ENCODE assay signal across 8 mouse cellular contexts in genomic region chr2:167776251-167777168, GRCm38 (mm10).
DNase-seq lines count a peak whose midpoint lies in the region; ATAC-seq and TF ChIP-seq lines count a peak whose summit lies in the region.

No protein-coding gene starts in this region.

- H3K4me2 ChIP-seq in forebrain, embryonic 16.5 days (ENCODE audit: low read length) = no peak overlapping the region
- 0 out of 2 replicates have a peak overlapping the region, but pooled peaks have one; percentile 75 for H3K4me2 ChIP-seq in forebrain, postnatal 0 days (ENCODE audit: low read depth)
- peak overlapping the region; percentile 59 for H3K4me2 ChIP-seq in lung, embryonic 15.5 days

- H3K4me3 ChIP-seq in forebrain, embryonic 10.5 days = peak overlapping the region; percentile 76
- H3K4me3 ChIP-seq in forebrain, embryonic 16.5 days (replicated peaks; ENCODE audit: low read length) = no peak overlapping the region
- no peak overlapping the region for H3K4me3 ChIP-seq in forebrain, postnatal 0 days (ENCODE audit: low read depth, low read length)
- no peak overlapping the region for H3K4me3 ChIP-seq in lung, embryonic 15.5 days

- no peak for DNase-seq in forebrain, embryonic 10.5 days (ENCODE audit: extremely low spot score, low spot score)
- peak; percentile 40 to 51 for DNase-seq in B cell, adult 2 months
- no peak for DNase-seq in forebrain, postnatal 0 days
- DNase-seq in retina, embryonic 14.5 days (ENCODE audit: low spot score) = no peak
- DNase-seq in cerebellum, adult 9-10 months = no peak
- DNase-seq in thymus, adult 18-20 months = no peak

- H3K27me3 ChIP-seq in forebrain, embryonic 10.5 days (ENCODE audit: poor library complexity, severe bottlenecking) = 0 out of 2 replicates have a peak, but pooled peaks cover 14% of the 10 kb centered on the region
- H3K27me3 ChIP-seq in forebrain, embryonic 16.5 days (replicated peaks; ENCODE audit: control insufficient read depth, insufficient read depth, low read length) = no peaks in the 10 kb centered on the region
- H3K27me3 ChIP-seq in forebrain, postnatal 0 days (ENCODE audit: insufficient read depth, low read length) = no peaks in the 10 kb centered on the region
- H3K27me3 ChIP-seq in lung, embryonic 15.5 days = no peaks in the 10 kb centered on the region

- ATAC-seq in forebrain, embryonic 16.5 days = no peak
- no peak for ATAC-seq in forebrain, postnatal 0 days
- no peak for ATAC-seq in lung, embryonic 15.5 days (ENCODE audit: borderline replicate concordance, extremely low read depth, low FRiP score, low TSS enrichment)

- 63% methylated on average over 24 of the region's 24 CpGs for WGBS in forebrain, embryonic 10.5 days
- 69% methylated on average over 24 of the region's 24 CpGs for whole genome bisulfite sequencing in forebrain, embryonic 16.5 days
- WGBS in forebrain, postnatal 0 days = 67% methylated on average over 24 of the region's 24 CpGs
- 74% methylated on average over 24 of the region's 24 CpGs for WGBS in lung, embryonic 15.5 days

- H3K4me1 ChIP-seq in forebrain, embryonic 10.5 days = peaks cover 53% of the 10 kb centered on the region
- peaks cover 13% of the 10 kb centered on the region for H3K4me1 ChIP-seq in forebrain, embryonic 16.5 days (replicated peaks; ENCODE audit: control insufficient read depth, insufficient read depth, low read length)
- H3K4me1 ChIP-seq in forebrain, postnatal 0 days (ENCODE audit: insufficient read depth) = no peaks in the 10 kb centered on the region; the same call in 1 of the 2 replicates
- peaks cover 73% of the 10 kb centered on the region for H3K4me1 ChIP-seq in lung, embryonic 15.5 days

- H3K27ac ChIP-seq in forebrain, embryonic 10.5 days = peak overlapping the region; percentile 94
- H3K27ac ChIP-seq in forebrain, embryonic 16.5 days (ENCODE audit: low read length) = no peak overlapping the region
- H3K27ac ChIP-seq in forebrain, postnatal 0 days (ENCODE audit: low read depth, low read length) = no peak overlapping the region
- peak overlapping the region; percentile 93 for H3K27ac ChIP-seq in lung, embryonic 15.5 days

- no peak overlapping the region for H3K9ac ChIP-seq in forebrain, embryonic 16.5 days (replicated peaks; ENCODE audit: low read depth, low read length)
- no peak overlapping the region for H3K9ac ChIP-seq in forebrain, postnatal 0 days
- H3K9ac ChIP-seq in lung, embryonic 15.5 days = no peak overlapping the region

- no peaks in the 10 kb centered on the region for H3K9me3 ChIP-seq in forebrain, embryonic 10.5 days
- H3K9me3 ChIP-seq in forebrain, embryonic 16.5 days (ENCODE audit: control insufficient read depth, low read length) = no peaks in the 10 kb centered on the region
- no peaks in the 10 kb centered on the region for H3K9me3 ChIP-seq in forebrain, postnatal 0 days (ENCODE audit: low read length)
- H3K9me3 ChIP-seq in lung, embryonic 15.5 days = no peaks in the 10 kb centered on the region

- no peak for TF ChIP-seq CTCF in forebrain, postnatal 0 days (IDR thresholded peaks at IDR 0.05; ENCODE audit: low read depth)

- H3K36me3 ChIP-seq in forebrain, embryonic 10.5 days (replicated peaks) = peaks cover 6% of the 10 kb centered on the region; the same call in 1 of the 2 replicates
- no peaks in the 10 kb centered on the region for H3K36me3 ChIP-seq in forebrain, embryonic 16.5 days (ENCODE audit: control insufficient read depth, insufficient read depth)
- H3K36me3 ChIP-seq in forebrain, postnatal 0 days (ENCODE audit: insufficient read depth) = no peaks in the 10 kb centered on the region
- no peaks in the 10 kb centered on the region for H3K36me3 ChIP-seq in lung, embryonic 15.5 days

Comparison
In these comparisons a context has a peak if more than half of its experiments do, and no peak if none do; other contexts are left out.
1. H3K27ac ChIP-seq: peak in forebrain, embryonic 10.5 days (single experiment) and lung, embryonic 15.5 days (single experiment); none in forebrain, embryonic 16.5 days (single experiment) and forebrain, postnatal 0 days (single experiment).
2. DNase-seq: peak in B cell, adult 2 months (2 of 2); none in forebrain, embryonic 10.5 days (single experiment), forebrain, postnatal 0 days (single experiment), retina, embryonic 14.5 days (single experiment), cerebellum, adult 9-10 months (single experiment) and thymus, adult 18-20 months (0 of 2).